Mouse (Mus musculus): ENCODE results near the gene Coa4. TPM values are rescaled to one million over a fixed set of nuclear protein-coding genes. Genes with fewer than 3 reads are reported as not detected.

Coa4 gene
- polyA plus RNA-seq, 1 experiment from 2014 or later: 14.1 TPM

- H3K9me3 ChIP-seq: no peaks in the 10 kb centered on the region
- no peak overlapping the region for H3K9ac ChIP-seq (replicated peaks)
- H3K4me3 ChIP-seq: no peak overlapping the region
- WGBS: 81% methylated on average over 4 of the region's 4 CpGs
- no peaks in the 10 kb centered on the region for H3K36me3 ChIP-seq
- H3K27ac ChIP-seq (replicated peaks): no peak overlapping the region
- H3K4me2 ChIP-seq (replicated peaks): no peak overlapping the region
- peaks cover 5% of the 10 kb centered on the region; the same call in 1 of the 2 replicates for H3K27me3 ChIP-seq
- ATAC-seq (replicated peaks): no peak
- H3K4me1 ChIP-seq: peaks cover 27% of the 10 kb centered on the region
Measured at GRCm38 (mm10) chr7:100497402-100497801, 39.5 kb upstream of the Coa4 start.

DNA sequence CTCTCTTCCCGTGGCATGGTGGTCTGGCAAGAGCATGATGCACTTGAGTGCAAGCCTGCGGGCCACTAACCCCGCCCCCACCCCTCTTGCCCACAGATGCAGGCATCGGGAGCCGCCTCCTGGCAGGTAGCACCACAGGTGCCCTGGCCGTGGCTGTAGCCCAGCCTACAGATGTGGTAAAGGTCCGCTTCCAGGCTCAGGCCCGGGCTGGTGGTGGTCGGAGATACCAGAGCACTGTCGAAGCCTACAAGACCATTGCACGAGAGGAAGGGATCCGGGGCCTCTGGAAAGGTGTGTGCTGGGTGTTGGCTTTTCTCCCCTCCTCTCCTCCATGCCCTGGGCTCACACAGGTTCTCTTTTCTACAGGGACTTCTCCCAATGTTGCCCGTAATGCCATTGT, 38.9 kb upstream of the Coa4 start:
- Histone ChIP-seq H3K9ac (replicated peaks) (no peak overlapping the region), H3K9me3 (no peaks in the 10 kb centered on the region), H3K27ac (replicated peaks) (no peak overlapping the region), H3K36me3 (no peaks in the 10 kb centered on the region), H3K4me2 (replicated peaks) (no peak overlapping the region), H3K27me3 (peaks cover 1% of the 10 kb centered on the region; the same call in 1 of the 2 replicates), H3K4me1 (peaks cover 22% of the 10 kb centered on the region), H3K4me3 (no peak overlapping the region)
- 91% methylated on average over 13 of the region's 13 CpGs for WGBS
- no peak for ATAC-seq (replicated peaks)

- no peak for ATAC-seq (replicated peaks)
- H3K27ac ChIP-seq (replicated peaks): no peak overlapping the region
- no peak overlapping the region for H3K9ac ChIP-seq (replicated peaks)
- peaks cover 12% of the 10 kb centered on the region for H3K4me1 ChIP-seq
- no peaks in the 10 kb centered on the region for H3K36me3 ChIP-seq
- no peaks in the 10 kb centered on the region for H3K9me3 ChIP-seq
- H3K4me3 ChIP-seq: no peak overlapping the region
- H3K27me3 ChIP-seq: no peaks in the 10 kb centered on the region
- H3K4me2 ChIP-seq (replicated peaks): no peak overlapping the region
Measured at GRCm38 (mm10) chr7:100499465-100499864, 37.4 kb upstream of the Coa4 start.

- Histone ChIP-seq H3K4me1 (peaks cover 9% of the 10 kb centered on the region), H3K9ac (replicated peaks) (no peak overlapping the region), H3K27me3 (no peaks in the 10 kb centered on the region), H3K27ac (replicated peaks) (no peak overlapping the region), H3K9me3 (no peaks in the 10 kb centered on the region), H3K36me3 (no peaks in the 10 kb centered on the region), H3K4me3 (no peak overlapping the region), H3K4me2 (replicated peaks) (no peak overlapping the region)
- ATAC-seq (replicated peaks): no peak
- 76% methylated on average over 16 of the region's 16 CpGs for WGBS
Measured at GRCm38 (mm10) chr7:100500276-100500977, 36.4 kb upstream of the Coa4 start.

GRCm38 (mm10) chr7:100501027-100501843, 35.6 kb upstream of the Coa4 start:
- Histone ChIP-seq H3K27ac (replicated peaks) (no peak overlapping the region), H3K4me3 (no peak overlapping the region), H3K4me2 (replicated peaks) (no peak overlapping the region), H3K36me3 (no peaks in the 10 kb centered on the region), H3K4me1 (peaks cover 1% of the 10 kb centered on the region; the same call in 1 of the 2 replicates), H3K9me3 (no peaks in the 10 kb centered on the region), H3K27me3 (no peaks in the 10 kb centered on the region), H3K9ac (replicated peaks) (no peak overlapping the region)
- no peak for ATAC-seq (replicated peaks)
- WGBS: 71% methylated on average over 6 of the region's 6 CpGs

DNA sequence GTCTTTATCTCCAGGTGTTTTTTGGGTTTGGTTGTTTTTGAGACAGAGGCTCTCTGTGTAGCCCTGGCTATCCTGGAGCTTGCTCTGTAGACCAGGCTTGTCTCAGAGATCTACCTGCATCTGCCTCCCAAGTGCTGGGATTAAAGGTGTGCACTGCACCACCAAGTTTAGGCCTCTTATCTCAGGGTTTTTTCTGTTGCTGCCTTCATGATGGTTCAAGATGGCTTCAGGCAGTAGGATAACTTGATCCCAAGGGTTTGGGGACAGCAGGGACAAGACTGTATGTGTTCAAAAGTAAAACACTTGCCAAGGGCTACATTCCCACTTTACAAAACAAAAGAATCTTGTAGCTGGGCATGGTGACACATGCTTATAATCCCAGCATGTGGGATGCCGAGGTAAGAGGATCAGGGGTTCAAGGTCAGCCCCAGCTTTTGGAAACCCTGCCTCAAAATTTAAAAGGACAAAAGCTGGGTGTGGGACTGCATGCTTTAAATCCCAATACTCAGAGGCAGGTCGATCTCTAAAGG, 35.0 kb upstream of the Coa4 start:
- no peak overlapping the region for H3K4me3 ChIP-seq
- no peaks in the 10 kb centered on the region for H3K36me3 ChIP-seq
- no peak overlapping the region for H3K4me2 ChIP-seq (replicated peaks)
- H3K27me3 ChIP-seq: no peaks in the 10 kb centered on the region
- no peak overlapping the region for H3K27ac ChIP-seq (replicated peaks)
- H3K4me1 ChIP-seq: no peaks in the 10 kb centered on the region
- ATAC-seq (replicated peaks): no peak
- H3K9me3 ChIP-seq: no peaks in the 10 kb centered on the region
- 64% methylated on average over 2 of the region's 2 CpGs for WGBS
- H3K9ac ChIP-seq (replicated peaks): no peak overlapping the region

DNA sequence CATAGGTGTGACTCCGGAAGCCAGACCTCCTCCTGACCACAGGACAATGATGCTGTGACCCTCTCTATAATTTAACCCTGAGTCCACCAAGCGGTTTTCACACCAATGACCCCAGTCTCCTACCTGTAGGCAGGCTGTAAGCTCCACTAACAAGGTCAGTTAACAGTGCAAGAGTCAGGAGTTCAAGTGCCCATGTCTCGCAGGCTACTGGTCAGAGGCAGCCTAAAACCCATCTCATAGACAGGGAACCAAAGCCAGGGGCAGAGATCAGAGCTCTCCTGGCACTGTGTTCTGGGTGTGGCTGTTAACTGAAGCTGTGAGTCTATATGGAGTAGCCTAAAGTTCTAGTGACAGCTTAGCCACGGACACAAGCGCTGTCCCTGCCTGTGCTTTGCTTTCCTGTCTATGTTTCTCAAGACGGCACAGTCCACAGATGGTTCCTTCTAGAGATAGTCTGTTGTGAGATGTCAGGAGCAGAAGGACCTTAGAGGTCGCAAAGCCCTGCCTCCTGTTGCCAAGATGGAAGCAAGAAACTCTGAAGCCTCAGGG, 34.4 kb upstream of the Coa4 start:
- no peak overlapping the region for H3K9ac ChIP-seq (replicated peaks)
- no peaks in the 10 kb centered on the region for H3K27me3 ChIP-seq
- no peak overlapping the region for H3K4me2 ChIP-seq (replicated peaks)
- no peaks in the 10 kb centered on the region for H3K36me3 ChIP-seq
- ATAC-seq (replicated peaks): no peak
- H3K9me3 ChIP-seq: no peaks in the 10 kb centered on the region
- H3K27ac ChIP-seq (replicated peaks): no peak overlapping the region
- no peaks in the 10 kb centered on the region for H3K4me1 ChIP-seq
- H3K4me3 ChIP-seq: no peak overlapping the region
- WGBS: 82% methylated on average over 7 of the region's 7 CpGs

DNA sequence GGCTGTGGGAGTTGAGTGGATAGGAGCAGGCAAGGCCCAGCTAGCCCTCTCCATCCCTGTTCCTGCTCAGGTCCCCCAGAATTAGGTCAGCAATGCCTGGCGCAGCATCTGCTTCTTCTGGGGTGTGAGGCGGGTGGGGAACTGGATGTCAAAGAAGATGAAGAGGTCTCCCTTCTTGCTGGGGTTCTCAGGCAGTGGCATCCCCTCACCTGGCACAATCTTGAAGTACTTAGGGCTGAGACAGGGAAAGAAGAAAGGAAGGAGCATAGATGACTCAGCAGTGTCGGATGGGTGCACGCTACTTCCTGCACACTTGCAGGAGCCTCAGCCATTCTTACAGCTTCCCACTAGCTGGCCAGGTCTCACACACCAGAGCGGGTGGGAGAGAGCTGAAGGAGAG, 33.8 kb upstream of the Coa4 start:
- Histone ChIP-seq H3K36me3 (no peaks in the 10 kb centered on the region), H3K27ac (replicated peaks) (no peak overlapping the region), H3K4me2 (replicated peaks) (no peak overlapping the region), H3K27me3 (no peaks in the 10 kb centered on the region), H3K9ac (replicated peaks) (no peak overlapping the region), H3K4me3 (no peak overlapping the region), H3K9me3 (no peaks in the 10 kb centered on the region), H3K4me1 (no peaks in the 10 kb centered on the region)
- 92% methylated on average over 5 of the region's 5 CpGs for WGBS
- no peak for ATAC-seq (replicated peaks)

- no peak overlapping the region for H3K27ac ChIP-seq (replicated peaks)
- no peaks in the 10 kb centered on the region for H3K9me3 ChIP-seq
- H3K36me3 ChIP-seq: no peaks in the 10 kb centered on the region
- no peak for ATAC-seq (replicated peaks)
- H3K9ac ChIP-seq (replicated peaks): no peak overlapping the region
- no peaks in the 10 kb centered on the region for H3K4me1 ChIP-seq
- WGBS: 87% methylated on average over 13 of the region's 13 CpGs
- H3K27me3 ChIP-seq: no peaks in the 10 kb centered on the region
- no peak overlapping the region for H3K4me2 ChIP-seq (replicated peaks)
- H3K4me3 ChIP-seq: no peak overlapping the region
Measured at GRCm38 (mm10) chr7:100504740-100505487, 32.0 kb upstream of the Coa4 start.

GRCm38 (mm10) chr7:100506494-100506893, 30.4 kb upstream of the Coa4 start:
- H3K9ac ChIP-seq (replicated peaks): no peak overlapping the region
- H3K4me2 ChIP-seq (replicated peaks): no peak overlapping the region
- no peaks in the 10 kb centered on the region for H3K27me3 ChIP-seq
- ATAC-seq (replicated peaks): no peak
- no peaks in the 10 kb centered on the region for H3K4me1 ChIP-seq
- H3K9me3 ChIP-seq: no peaks in the 10 kb centered on the region
- no peak overlapping the region for H3K27ac ChIP-seq (replicated peaks)
- H3K36me3 ChIP-seq: no peaks in the 10 kb centered on the region
- H3K4me3 ChIP-seq: no peak overlapping the region
- 69% methylated on average over 4 of the region's 4 CpGs for WGBS

GRCm38 (mm10) chr7:100508670-100509069, 28.2 kb upstream of the Coa4 start:
- Histone ChIP-seq H3K4me3 (no peak overlapping the region), H3K9me3 (no peaks in the 10 kb centered on the region), H3K4me2 (replicated peaks) (no peak overlapping the region), H3K9ac (replicated peaks) (no peak overlapping the region), H3K27me3 (no peaks in the 10 kb centered on the region), H3K4me1 (no peaks in the 10 kb centered on the region), H3K36me3 (no peaks in the 10 kb centered on the region), H3K27ac (replicated peaks) (no peak overlapping the region)
- ATAC-seq (replicated peaks): no peak
- 86% methylated on average over 3 of the region's 3 CpGs for whole genome bisulfite sequencing

- H3K4me3 ChIP-seq: no peak overlapping the region
- 84% methylated on average over 8 of the region's 8 CpGs for WGBS
- H3K9ac ChIP-seq (replicated peaks): no peak overlapping the region
- H3K4me2 ChIP-seq (replicated peaks): no peak overlapping the region
- no peaks in the 10 kb centered on the region for H3K9me3 ChIP-seq
- no peak overlapping the region for H3K27ac ChIP-seq (replicated peaks)
- no peaks in the 10 kb centered on the region for H3K27me3 ChIP-seq
- H3K36me3 ChIP-seq: no peaks in the 10 kb centered on the region
- no peak for ATAC-seq (replicated peaks)
- H3K4me1 ChIP-seq: no peaks in the 10 kb centered on the region
Measured at GRCm38 (mm10) chr7:100511602-100512001, 25.3 kb upstream of the Coa4 start.
